Mouse (Mus musculus) B cell, adult 67 days (primary cell): ENCODE data around the gene Prm2. TPM values are rescaled to one million over a fixed set of nuclear protein-coding genes. Genes with fewer than 3 reads are reported as not detected.

ENCODE experiments used
- total RNA-seq, 2 experiments: library from RNA; stranded (reverse); gene quantifications; 4 replicates each; pipeline ENCODE4 v1.2.4; 2023

Gene Prm2
- total RNA-seq = not detected

DNA sequence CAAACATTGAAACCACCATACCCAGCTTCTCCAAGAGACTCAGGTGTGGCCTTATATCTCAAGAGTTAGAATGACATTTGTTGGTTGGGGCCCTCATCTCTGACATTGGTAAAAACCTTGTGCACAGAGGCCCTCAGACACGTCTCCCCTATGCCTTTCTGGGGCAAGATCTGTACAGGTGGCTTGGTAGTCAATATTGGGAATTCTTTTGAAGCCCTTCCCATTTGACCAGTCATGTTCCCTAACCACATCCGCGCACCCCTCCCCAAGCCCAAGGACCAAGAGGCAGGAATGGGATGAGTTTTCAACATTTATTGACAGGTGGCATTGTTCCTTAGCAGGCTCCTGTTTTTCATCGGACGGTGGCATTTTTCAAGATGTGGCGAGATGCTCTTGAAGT, at the start of gene Prm2:
Gene Prm2 (minus strand): TSS at position 101 of the 400 bp plus-strand sequence.

DNA sequence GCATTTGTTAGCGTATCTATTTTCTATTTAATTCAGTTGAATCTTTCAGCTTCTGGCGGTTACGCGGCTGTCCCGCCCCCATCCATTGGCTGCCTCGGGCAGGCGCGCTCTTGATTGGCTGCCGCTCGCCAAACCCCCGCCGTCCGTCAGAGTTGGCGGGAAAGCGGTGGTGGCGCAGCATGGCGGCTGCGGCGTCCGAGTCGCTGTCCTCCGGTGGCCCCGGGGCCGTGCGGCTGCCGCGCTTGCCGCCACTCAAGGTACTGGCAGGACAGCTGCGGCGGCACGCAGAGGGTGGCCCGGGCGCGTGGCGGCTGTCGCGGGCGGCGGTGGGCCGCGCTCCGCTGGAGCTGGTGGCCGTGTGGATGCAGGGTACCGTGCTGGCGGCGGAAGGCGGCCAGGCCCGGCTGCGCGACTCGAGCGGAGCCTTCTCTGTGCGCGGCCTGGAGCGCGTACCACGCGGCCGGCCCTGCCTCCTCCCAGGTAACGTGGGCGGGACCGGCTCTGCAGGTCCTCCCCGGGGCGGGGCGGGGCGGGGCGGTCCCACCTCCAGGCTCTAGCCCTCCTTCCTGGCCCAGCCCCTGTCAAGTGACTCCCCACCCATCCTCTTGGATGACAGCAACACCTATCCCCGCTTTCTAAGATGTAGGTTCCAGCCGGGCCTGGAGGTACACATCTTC, 39.1 kb upstream of the Prm2 start, which contains the start of gene Rmi2:
Gene Rmi2 (plus strand): TSS at position 149 of the 677 bp plus-strand sequence.

DNA sequence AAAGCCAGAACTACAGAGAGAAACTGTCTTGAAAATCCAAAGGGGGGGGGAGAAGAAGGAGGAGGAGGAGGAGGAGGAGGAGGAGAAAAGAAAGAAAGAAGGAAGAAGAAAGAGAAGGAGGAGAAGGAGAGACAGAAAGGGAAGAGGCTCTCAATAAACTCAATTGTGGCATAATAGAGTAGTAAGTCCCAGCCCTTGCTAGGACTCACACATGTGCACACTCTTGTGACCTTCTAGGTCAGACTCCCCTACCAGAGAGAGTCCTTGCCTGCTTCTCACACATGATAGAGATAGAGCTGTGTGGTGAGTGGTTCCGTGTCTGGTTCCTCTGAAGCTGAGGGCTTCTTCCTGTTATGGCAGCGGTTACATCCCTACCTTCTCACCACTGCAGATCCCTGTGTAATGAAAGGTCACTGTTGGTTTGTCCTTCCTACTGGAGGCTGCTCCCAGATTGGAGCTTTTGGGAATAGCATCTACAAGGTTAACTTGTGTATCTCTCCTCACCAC, 17.0 kb upstream of the Prm2 start, which contains the start of gene Gm11172:
Gene Gm11172 (plus strand): TSS at position 51 of the 507 bp plus-strand sequence.

DNA sequence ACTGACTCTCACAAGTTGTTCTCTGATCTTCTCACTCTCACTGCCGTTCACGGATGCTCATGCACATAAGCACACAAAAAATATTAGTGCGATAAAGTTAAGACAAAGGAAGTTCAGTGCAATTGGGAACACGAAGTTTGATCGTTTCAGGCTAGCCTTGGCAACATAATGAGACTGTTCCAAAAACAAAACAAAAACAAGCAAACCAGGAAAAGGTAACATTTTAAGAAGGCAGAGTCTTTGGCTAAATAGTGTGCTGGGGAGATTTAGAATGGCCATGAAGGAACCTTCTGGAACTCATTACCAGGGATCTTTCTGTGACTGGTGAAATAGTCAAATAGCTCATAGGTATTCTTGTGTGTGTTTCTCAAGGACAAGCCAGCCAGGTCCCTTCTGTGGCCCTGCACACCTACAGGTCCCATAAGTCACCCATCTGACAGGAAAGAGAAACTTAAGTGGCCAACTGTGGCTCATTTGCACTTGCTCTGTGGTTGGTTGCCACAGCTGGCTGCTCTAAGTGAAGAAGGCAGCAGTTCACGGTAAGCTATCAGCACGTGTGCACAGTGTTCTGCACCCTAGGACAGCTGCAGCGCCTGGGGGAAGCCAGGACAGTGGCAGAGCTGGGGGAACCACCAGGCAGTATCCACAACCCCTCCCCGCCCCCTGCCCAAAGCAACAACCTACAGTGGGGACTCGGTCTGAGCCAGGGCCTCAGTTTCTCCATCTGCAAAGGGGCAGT, 10.0 kb upstream of the Prm2 start, which contains the start of gene Prm1:
Gene Prm1 (minus strand): TSS at position 51 of the 739 bp plus-strand sequence.

DNA sequence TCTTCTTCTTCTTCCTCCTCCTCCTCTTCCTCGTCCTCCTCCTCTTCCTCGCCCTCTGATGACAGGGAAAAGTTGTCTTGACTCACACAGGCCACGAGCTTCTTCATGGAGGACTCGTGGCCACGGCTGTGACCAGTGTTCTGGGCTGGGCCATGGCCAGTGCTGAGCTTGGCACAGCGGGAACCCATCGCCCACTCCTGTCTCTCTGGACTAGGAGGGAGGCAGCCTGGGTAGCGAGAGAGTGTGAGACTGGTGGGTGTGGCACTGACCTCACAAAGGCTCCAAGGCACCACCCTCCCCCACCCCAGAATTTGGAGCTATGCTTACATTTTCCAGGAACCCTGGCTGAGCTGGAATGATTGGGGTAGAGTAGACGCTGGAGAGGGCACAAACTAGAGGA, 5.2 kb downstream of the Prm2 start, which contains the start of gene Prm3:
Gene Prm3 (minus strand): TSS at position 213 of the 400 bp plus-strand sequence.

DNA sequence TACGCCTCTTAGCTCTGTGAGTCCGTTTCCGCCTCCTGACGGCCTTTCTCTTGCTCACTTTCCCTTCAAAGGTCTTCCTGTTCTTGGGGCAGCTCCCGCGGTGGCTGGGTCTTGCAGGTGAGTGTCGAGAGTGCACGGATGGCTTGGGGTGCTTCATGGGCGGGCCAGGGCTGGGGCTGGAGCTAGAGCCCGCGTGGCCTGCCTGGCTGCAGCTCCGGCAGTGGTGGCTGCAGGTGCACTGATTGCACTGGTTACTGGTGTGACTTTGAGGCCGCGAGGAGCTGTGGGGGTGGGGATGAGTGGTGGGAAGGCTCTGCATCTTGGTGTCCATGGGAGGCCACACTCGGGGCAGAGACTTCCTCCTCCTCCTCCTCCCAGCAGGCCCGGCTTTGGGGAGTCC, 7.7 kb downstream of the Prm2 start, which contains the start of gene Tnp2:
Gene Tnp2 (minus strand): TSS at position 390 of the 400 bp plus-strand sequence.

DNA sequence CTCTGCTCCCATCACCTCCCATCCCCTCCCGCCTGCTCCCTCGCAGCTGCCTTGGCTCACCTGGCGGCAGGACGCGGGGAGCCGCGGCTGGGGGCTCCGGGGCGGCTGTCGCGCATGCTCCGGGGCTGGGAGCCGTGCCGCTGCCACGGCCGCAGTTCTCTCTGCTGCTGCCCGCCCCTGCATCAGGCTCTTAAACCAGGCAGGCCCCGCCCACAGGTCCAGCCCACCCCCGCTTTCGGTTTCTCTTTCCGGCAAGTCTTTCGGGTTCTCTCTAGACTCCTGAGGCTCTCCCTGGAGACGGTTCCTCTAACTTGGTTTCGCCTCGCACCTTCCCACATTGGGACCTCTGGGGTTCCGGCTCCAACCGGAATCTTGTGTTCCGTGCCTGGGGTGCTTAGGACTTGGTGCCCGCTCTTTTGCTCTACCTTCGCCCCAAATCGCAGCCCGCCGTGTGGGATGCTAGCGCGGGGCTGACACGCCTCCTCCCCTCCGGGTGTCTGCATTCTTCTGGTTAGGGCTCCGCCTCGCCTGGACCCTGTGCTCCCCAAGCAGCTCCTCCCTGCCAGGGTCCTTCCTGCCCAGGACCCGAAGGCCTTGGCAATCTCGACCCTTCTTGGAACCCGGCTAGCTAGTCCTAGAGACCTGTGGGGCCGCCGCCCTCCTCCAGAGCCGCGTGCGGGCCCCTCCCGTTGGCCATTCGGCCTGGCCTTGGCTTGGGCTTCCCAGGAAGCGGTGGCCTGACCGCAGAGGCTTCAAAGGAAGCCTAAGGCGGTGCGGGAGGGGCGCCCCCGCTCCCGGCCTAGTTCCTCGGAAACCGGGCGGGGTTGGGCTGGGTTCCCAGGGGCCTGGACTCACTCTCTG, 10.3 kb downstream of the Prm2 start, which contains the start of gene Socs1:
Gene Socs1 (minus strand): TSS at position 166 of the 861 bp plus-strand sequence.

Other genes starting within 250 kb of the Prm2 start
- 1 to 10 TPM; 3.2 to 3.9 TPM for gene Socs1, start 10.6 kb downstream of the Prm2 start, total RNA-seq
- gene Tnp2, start 7.5 kb downstream of the Prm2 start, total RNA-seq = not detected
- not detected for gene Prm3, start 5.2 kb downstream of the Prm2 start, total RNA-seq
- gene Prm1, start 9.7 kb upstream of the Prm2 start, total RNA-seq = not detected
- gene Gm11172, start 16.8 kb upstream of the Prm2 start, total RNA-seq = not detected
- 1 to 10 TPM in 1 of 2 experiments, under 1 TPM in 1; 0.80 to 1.1 TPM for gene Rmi2, start 38.9 kb upstream of the Prm2 start, total RNA-seq